22 mouse cellular contexts compared by ENCODE assay signal in the genomic region with DNA sequence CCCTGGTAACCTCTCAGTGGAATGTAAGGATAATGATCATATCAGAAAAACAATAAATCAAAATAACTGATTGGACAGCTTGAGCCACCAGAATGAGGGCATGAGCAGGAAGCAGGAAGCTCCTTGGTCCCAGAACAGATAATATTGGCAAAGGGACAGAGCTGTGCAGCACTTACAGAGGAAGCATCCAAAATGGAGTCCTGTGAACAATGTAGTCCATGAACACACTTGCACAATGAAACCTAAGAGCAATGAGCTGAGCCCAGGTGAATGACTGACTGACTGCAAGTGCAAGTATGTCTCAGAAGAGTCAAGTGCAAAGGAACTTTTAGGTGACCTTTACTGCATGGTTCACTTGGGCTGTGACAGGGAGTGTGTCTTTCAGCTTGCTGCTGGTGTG. TPM values are rescaled to one million over a fixed set of nuclear protein-coding genes. Genes with fewer than 3 reads are reported as not detected.
DNase-seq lines count a peak whose midpoint lies in the region; ATAC-seq and TF ChIP-seq lines count a peak whose summit lies in the region.
"Had no signal": no experiment of that assay in that cellular context is flagged by ENCODE, and none has a peak within 500 bp of the region (broad histone marks: within the 10 kb centered on the region; RNA-seq: fewer than 3 reads in every experiment).

No protein-coding gene starts in this region.

- peak overlapping the region; percentile 68; the same call in 1 of the 2 replicates for H3K4me2 ChIP-seq in lung, postnatal 0 days (replicated peaks; ENCODE audit: low read depth, low read length)
- H3K4me2 ChIP-seq in liver, embryonic 14.5 days (ENCODE audit: low read depth), result no peak overlapping the region
- H3K4me2 ChIP-seq: forebrain, embryonic 13.5 days; hindbrain, embryonic 12.5 days had no signal

- peak overlapping the region; percentile 29; the same call in 1 of the 2 replicates for H3K27ac ChIP-seq in lung, postnatal 0 days (ENCODE audit: low read length)
- peak overlapping the region; percentile 97 for H3K27ac ChIP-seq in liver, embryonic 14.5 days
- H3K27ac ChIP-seq: embryonic facial prominence, embryonic 10.5 days; forebrain, embryonic 13.5 days; gastrocnemius, adult 2 months; hindbrain, embryonic 12.5 days had no signal

- ATAC-seq in lung, postnatal 0 days, result no peak
- ATAC-seq in liver, embryonic 14.5 days (ENCODE audit: insufficient read depth), result no peak
- ATAC-seq: activated CD4-positive, CD25-positive, alpha-beta regulatory T cell, adult 4 months; forebrain, embryonic 13.5 days; forebrain, postnatal 0 days; Patski had no signal

- H3K4me1 ChIP-seq in lung, adult 2 months (ENCODE audit: control insufficient read depth, insufficient read depth, low read length), result peaks cover 13% of the 10 kb centered on the region
- peaks cover 3% of the 10 kb centered on the region; the same call in 1 of the 2 replicates for H3K4me1 ChIP-seq in lung, postnatal 0 days (ENCODE audit: insufficient read depth, low read depth, low read length)
- peaks cover 63 to 71% of the 10 kb centered on the region in 2 experiments for H3K4me1 ChIP-seq in liver, embryonic 14.5 days (replicated peaks; ENCODE audit: control insufficient read depth in 2 of 2, insufficient read depth in 2 of 2, low read length in 1 of 2)
- H3K4me1 ChIP-seq: forebrain, embryonic 13.5 days had no signal

- TF ChIP-seq POLR2A in lung, adult 2 months (IDR thresholded peaks at IDR 0.05; ENCODE audit: borderline replicate concordance, extremely low read depth, low read depth, low read length), result no peak

- DNase-seq in lung, adult 2 months, result no peak
- DNase-seq in lung, postnatal 14 days, result no peak
- no peak for DNase-seq in lung, postnatal 0 days (ENCODE audit: low spot score)
- DNase-seq in lung, postnatal 36 days, result no peak
- DNase-seq in liver, embryonic 14.5 days (ENCODE audit: low read depth in 3 of 3, low spot score in 3 of 3), result no peak
- peak; percentile 4 for DNase-seq in mesoderm, embryonic 11.5 days (ENCODE audit: low read depth, low spot score)
- DNase-seq in urinary bladder, postnatal 14 days (ENCODE audit: low spot score), result no peak
- DNase-seq in natural killer cell, adult 2 months (ENCODE audit: low spot score in 2 of 2), result no peak
- DNase-seq: adrenal gland, postnatal 25 days; cerebellum, adult 2 months; cerebellum, postnatal 10 days; forebrain, postnatal 0 days; gastrocnemius, adult 2 months; gastrocnemius, postnatal 25 days; heart, postnatal 10 days; heart, postnatal 4 days had no signal

- H3K9me3 ChIP-seq in lung, postnatal 0 days (ENCODE audit: low read length), result no peaks in the 10 kb centered on the region
- H3K9me3 ChIP-seq in liver, embryonic 14.5 days (ENCODE audit: control insufficient read depth, low read length), result no peaks in the 10 kb centered on the region
- H3K9me3 ChIP-seq: embryonic facial prominence, embryonic 10.5 days; forebrain, embryonic 13.5 days; hindbrain, embryonic 12.5 days had no signal

- TF ChIP-seq CTCF in lung, adult 2 months (IDR thresholded peaks at IDR 0.05; ENCODE audit: insufficient read depth, low read length), result no peak
- TF ChIP-seq CTCF in lung, postnatal 0 days (IDR thresholded peaks at IDR 0.05), result no peak
- TF ChIP-seq CTCF in liver, embryonic 14.5 days (IDR thresholded peaks at IDR 0.05; ENCODE audit: low read depth), result no peak

- H3K4me3 ChIP-seq in lung, adult 2 months (replicated peaks; ENCODE audit: extremely low read depth, low read depth, low read length), result peak overlapping the region; percentile 6
- H3K4me3 ChIP-seq in lung, postnatal 0 days (ENCODE audit: low read depth, low read length), result no peak overlapping the region
- no peak overlapping the region for H3K4me3 ChIP-seq in liver, embryonic 14.5 days (ENCODE audit: insufficient read depth in 1 of 2, low read depth in 2 of 2, low read length in 2 of 2)
- H3K4me3 ChIP-seq: embryonic facial prominence, embryonic 10.5 days; forebrain, embryonic 13.5 days; gastrocnemius, adult 2 months; hindbrain, embryonic 12.5 days had no signal

- no peak for TF ChIP-seq EP300 in lung, postnatal 0 days (IDR thresholded peaks at IDR 0.05)
- no peak for TF ChIP-seq EP300 in liver, embryonic 14.5 days (IDR thresholded peaks at IDR 0.05; ENCODE audit: low read depth)

- no peaks in the 10 kb centered on the region for H3K27me3 ChIP-seq in lung, postnatal 0 days (replicated peaks; ENCODE audit: insufficient read depth, low read length)
- H3K27me3 ChIP-seq in liver, embryonic 14.5 days (ENCODE audit: control insufficient read depth, insufficient read depth, low read length), result no peaks in the 10 kb centered on the region
- H3K27me3 ChIP-seq: CH12.LX; forebrain, embryonic 13.5 days; hindbrain, embryonic 12.5 days; Patski had no signal

- peaks cover 9% of the 10 kb centered on the region; the same call in 1 of the 2 replicates for H3K36me3 ChIP-seq in lung, postnatal 0 days (ENCODE audit: insufficient read depth, low read length)
- H3K36me3 ChIP-seq in liver, embryonic 14.5 days (replicated peaks; ENCODE audit: control insufficient read depth, insufficient read depth, low read depth), result no peaks in the 10 kb centered on the region
- H3K36me3 ChIP-seq: embryonic facial prominence, embryonic 10.5 days; hindbrain, embryonic 12.5 days had no signal

- H3K9ac ChIP-seq in lung, postnatal 0 days (replicated peaks; ENCODE audit: low read depth), result no peak overlapping the region
- no peak overlapping the region; the same call in 1 of the 2 replicates for H3K9ac ChIP-seq in liver, embryonic 14.5 days (replicated peaks)
- H3K9ac ChIP-seq: forebrain, embryonic 13.5 days; forebrain, postnatal 0 days; hindbrain, embryonic 12.5 days had no signal

RNA-seq across cellular contexts. Expression of gene Serpinb6b, which starts 2.2 kb away (rescaled TPM):
- polyA plus RNA-seq in lung, adult 2 months (2012; rRNA removed), result 28.5 and 32.4 TPM in 2 replicates
- polyA plus RNA-seq in lung, postnatal 0 days (2015; fragmentation: Nextera tagmentation; extraction: Ambion mirVana), result 232 and 253 TPM in 2 replicates
- 2.2 and 4.2 TPM in 2 replicates for polyA plus RNA-seq in liver, embryonic 14.5 days (2012; rRNA removed)
- polyA plus RNA-seq in liver, embryonic 14.5 days (2014; fragmentation: Nextera tagmentation; extraction: Ambion mirVana), result 5.3 and 5.5 TPM in 2 replicates

RNA-seq across cellular contexts. Expression of gene Serpinb9, which starts 35.8 kb away (rescaled TPM):
- polyA plus RNA-seq in lung, adult 2 months (2012; rRNA removed), result 17.4 and 29.1 TPM in 2 replicates
- polyA plus RNA-seq in lung, postnatal 0 days (2015; fragmentation: Nextera tagmentation; extraction: Ambion mirVana), result 75.2 and 83.1 TPM in 2 replicates
- 0.77 and 1.0 TPM in 2 replicates for polyA plus RNA-seq in liver, embryonic 14.5 days (2012; rRNA removed)
- polyA plus RNA-seq in liver, embryonic 14.5 days (2014; fragmentation: Nextera tagmentation; extraction: Ambion mirVana), result 2.5 and 2.7 TPM in 2 replicates

RNA-seq across cellular contexts. Expression of gene Serpinb9b, which starts 60.0 kb away (rescaled TPM):
- polyA plus RNA-seq in lung, adult 2 months (2012; rRNA removed), result 0.21 and 0.32 TPM in 2 replicates
- 1.9 and 3.1 TPM in 2 replicates for polyA plus RNA-seq in lung, postnatal 0 days (2015; fragmentation: Nextera tagmentation; extraction: Ambion mirVana)
- 0.02 and 0.04 TPM in 2 replicates for polyA plus RNA-seq in liver, embryonic 14.5 days (2012; rRNA removed)
- polyA plus RNA-seq in liver, embryonic 14.5 days (2014; fragmentation: Nextera tagmentation; extraction: Ambion mirVana), result not detected in 2 replicates
- polyA plus RNA-seq: embryonic facial prominence, embryonic 10.5 days had no signal
